Mouse (Mus musculus): ENCODE measurements around the gene Nhlrc2. TPM values are rescaled to one million over a fixed set of nuclear protein-coding genes. Genes with fewer than 3 reads are reported as not detected.

Gene Nhlrc2
- total RNA-seq, 2 experiments from 2014 or later: 12.8 to 16.3 TPM

DNA sequence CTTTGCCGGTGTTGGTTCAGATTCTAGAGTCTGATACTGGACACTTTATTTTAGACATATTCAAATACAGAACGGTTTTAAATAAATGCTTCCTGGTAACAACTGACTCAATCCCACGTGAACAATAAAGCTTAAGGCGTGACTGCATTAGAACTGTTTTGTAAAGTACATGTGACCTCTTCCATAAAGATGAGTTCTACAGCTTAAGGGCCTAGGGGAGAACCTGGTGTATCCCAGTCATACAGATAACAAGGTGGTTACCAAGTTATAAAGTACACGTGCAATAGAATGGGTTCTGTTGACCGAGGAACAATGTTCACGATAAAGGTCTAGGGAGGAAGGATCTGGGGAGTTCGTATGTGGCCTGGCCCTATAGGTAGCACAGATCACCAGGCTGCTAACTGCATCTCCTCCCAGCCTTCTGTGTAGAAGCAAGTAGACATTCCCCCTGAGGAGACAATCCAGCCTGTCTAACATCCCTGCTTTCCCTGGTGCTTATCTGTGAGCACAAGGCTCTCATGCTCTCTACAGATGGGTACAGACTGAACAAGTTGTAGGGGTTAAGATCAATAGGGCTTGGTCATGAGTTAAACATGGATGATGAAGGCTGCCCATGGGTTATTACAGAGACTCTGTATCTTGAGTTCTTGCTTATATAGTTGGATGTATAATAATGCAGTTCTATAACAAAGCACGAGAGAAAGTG is 14.5 kb downstream of the Nhlrc2 start:
- ATAC-seq (ENCODE audit: poor library complexity, severe bottlenecking): no peak

- ATAC-seq (ENCODE audit: poor library complexity, severe bottlenecking): no peak
Measured at GRCm38 (mm10) chr19:56563469-56563868, 15.4 kb downstream of the Nhlrc2 start.

GRCm38 (mm10) chr19:56565358-56565757 is 17.3 kb downstream of the Nhlrc2 start:
- no peak for ATAC-seq (ENCODE audit: poor library complexity, severe bottlenecking)

GRCm38 (mm10) chr19:56566041-56566440 is 18.0 kb downstream of the Nhlrc2 start:
- ATAC-seq (ENCODE audit: poor library complexity, severe bottlenecking): peak; percentile 95

- no peak for ATAC-seq (ENCODE audit: poor library complexity, severe bottlenecking)
Measured at GRCm38 (mm10) chr19:56566940-56567339, 18.9 kb downstream of the Nhlrc2 start.

- no peak for ATAC-seq (ENCODE audit: poor library complexity, severe bottlenecking)
Measured at GRCm38 (mm10) chr19:56570781-56571180, 22.7 kb downstream of the Nhlrc2 start.

DNA sequence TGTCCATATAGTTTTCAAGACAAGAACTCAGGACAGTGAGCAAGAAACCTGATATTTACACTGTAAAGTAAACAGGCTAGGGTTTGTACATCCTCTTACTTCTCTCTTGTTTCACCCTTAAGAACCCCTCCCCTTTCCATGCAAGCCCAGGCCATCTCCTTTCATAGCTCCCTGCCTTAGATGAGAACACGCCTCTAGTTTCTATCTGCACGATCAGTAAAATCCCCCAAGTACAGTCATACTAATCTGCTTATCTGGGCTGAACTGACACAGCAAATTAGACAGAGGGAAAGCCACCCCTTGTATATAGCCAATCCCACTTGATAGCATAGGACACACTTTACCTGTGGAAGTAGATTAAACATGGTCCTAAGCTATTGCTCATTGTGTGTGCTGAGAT is 23.2 kb downstream of the Nhlrc2 start:
- no peak for ATAC-seq (ENCODE audit: poor library complexity, severe bottlenecking)

DNA sequence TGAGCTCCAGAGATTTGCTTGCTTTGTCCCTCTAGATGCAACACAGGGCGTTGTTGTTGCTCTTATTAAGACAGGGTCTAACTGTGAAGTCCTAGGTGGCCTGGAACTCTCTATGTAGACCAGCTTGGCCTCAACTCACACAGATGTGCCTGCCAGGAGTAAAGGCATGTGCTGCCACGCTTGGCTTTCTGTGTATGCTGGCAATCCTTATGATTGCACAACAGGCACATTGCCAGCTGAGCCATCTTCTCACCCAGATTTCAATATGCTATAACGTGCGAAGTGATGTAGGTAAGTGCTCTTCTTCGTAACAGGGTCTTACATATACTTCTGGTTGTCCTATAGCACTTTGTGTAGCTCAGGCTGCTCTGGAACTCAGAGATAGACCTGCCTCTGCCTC is 23.9 kb downstream of the Nhlrc2 start:
- no peak for ATAC-seq (ENCODE audit: poor library complexity, severe bottlenecking)

DNA sequence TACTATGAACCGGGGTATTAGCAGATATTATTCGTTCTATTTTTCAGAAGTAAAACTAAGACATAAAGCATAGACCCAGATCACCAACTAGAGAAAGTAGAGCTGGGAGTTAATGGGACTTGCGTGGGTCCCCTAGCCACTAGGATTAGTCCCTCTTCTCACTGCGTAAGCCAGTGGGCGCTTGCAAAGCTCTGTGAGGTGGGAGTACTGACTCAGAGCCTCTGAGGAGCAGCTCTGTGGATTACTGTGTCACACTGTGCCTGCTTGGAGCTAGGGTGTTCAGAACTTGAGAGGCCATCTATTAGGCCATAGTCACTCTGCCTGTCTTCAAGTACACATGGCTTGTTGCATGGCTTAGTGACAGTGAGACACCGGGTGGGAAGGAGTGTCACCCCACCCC is 25.1 kb downstream of the Nhlrc2 start:
- no peak for ATAC-seq (ENCODE audit: poor library complexity, severe bottlenecking)

- ATAC-seq (ENCODE audit: poor library complexity, severe bottlenecking): no peak
Measured at GRCm38 (mm10) chr19:56577801-56578200, 29.7 kb downstream of the Nhlrc2 start.

- peak; percentile 40; the same call in 1 of the 2 replicates for ATAC-seq (ENCODE audit: poor library complexity, severe bottlenecking)
Measured at GRCm38 (mm10) chr19:56581981-56582380, 33.9 kb downstream of the Nhlrc2 start.

GRCm38 (mm10) chr19:56583785-56584184 is 35.7 kb downstream of the Nhlrc2 start:
- no peak for ATAC-seq (ENCODE audit: poor library complexity, severe bottlenecking)

GRCm38 (mm10) chr19:56584288-56584687 is 36.2 kb downstream of the Nhlrc2 start:
- no peak for ATAC-seq (ENCODE audit: poor library complexity, severe bottlenecking)

DNA sequence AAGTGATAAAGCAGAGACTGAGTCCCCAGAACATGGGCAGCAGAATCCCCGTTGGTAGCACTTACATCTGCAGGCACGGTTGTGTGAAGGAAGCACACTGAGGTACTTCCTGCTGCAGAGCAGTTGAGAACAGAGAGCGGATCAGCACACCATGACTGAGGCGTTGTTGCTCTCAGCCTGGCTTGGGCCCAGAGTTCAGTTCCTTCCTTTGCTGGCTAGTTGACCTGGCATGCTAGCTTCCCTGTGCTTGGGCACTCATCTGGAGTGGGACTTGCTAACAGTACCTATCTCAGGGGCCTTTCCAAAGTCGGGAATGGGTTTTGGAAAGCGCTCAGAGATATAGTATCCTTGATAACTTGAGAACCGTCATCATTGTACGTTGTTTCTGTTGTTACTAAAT is 38.3 kb downstream of the Nhlrc2 start:
- no peak for ATAC-seq (ENCODE audit: poor library complexity, severe bottlenecking)

DNA sequence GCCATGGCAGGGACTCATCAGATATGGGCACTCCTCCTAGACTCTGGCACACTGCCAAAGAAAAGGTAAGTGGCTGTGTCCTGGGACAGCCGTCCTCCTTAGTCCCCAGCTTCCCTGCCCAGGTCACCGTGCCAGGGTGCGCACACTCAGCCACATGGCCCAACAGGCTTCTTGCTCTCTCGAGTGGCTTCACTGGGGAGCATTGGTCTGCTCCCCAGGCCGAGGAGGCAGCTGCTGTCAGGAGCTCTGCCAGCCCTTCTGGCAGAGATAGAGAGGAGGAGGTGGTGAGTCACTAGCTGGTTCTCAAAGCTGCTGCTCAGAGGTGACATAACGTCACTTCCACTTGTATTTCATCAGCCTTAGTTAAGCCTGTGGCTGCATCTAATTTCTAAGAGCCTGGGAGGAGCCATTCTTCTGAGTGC is 40.2 kb downstream of the Nhlrc2 start:
- ATAC-seq (ENCODE audit: poor library complexity, severe bottlenecking): peak; percentile 85

DNA sequence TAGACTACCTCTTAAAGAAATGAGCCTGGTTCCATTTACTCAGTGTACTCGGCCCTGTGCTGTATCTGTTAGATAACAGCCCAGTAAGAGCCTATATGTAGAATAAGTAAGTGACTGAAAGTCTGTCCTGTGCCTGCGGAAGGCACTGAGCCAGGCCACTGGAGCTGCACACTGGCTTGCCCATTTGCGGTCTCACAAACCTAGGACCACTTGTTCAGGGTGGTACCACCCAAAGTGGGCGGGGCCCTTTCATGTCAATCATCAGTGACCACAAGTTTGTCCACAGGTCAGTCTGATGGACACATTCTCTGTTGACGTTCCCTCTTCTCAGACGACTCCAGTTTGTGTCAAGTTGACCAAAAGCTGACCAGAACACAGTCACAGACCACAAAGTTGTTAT is 40.9 kb downstream of the Nhlrc2 start:
- no peak for ATAC-seq (ENCODE audit: poor library complexity, severe bottlenecking)

GRCm38 (mm10) chr19:56589455-56589854 is 41.4 kb downstream of the Nhlrc2 start:
- ATAC-seq (ENCODE audit: poor library complexity, severe bottlenecking): no peak

GRCm38 (mm10) chr19:56590250-56590649 is 42.2 kb downstream of the Nhlrc2 start:
- no peak for ATAC-seq (ENCODE audit: poor library complexity, severe bottlenecking)

DNA sequence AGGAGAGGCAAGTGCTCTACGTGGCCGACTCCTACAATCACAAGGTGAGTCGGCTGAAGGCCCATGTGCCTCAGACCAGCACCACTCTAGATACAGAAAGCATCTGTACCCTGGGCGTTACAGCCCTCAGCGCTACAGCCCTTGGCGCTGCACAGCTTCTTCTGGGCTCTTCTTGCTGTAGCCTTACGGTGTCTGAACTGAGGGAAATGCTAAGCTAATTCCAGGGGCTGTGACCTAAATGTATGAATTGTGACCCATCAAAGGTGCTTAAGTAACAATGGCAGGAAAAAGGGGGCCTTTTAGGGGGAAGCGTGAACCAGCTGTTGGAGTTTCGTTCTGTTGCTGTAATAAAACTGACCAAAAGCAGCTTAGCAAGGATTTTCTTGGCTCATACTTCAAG is 44.4 kb downstream of the Nhlrc2 start:
- no peak for ATAC-seq (ENCODE audit: poor library complexity, severe bottlenecking)

DNA sequence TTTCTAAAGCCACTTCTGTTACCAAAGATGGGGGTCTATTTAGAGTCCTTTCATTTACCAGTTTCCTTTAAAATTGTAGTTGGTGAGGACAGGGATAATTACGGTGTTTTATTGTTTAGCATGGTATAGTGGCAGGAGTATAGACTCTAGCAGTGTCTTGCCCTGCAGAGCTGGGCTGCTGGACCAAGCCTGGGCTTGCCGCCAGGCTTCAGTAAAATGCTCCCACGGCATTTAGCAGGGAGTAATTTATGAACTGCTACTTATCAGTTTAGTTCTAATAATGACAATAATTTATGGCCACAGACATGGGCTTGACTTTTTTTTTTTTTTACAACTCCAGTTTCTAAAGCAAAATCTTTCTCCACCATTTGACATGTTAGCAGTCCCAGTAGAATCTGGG is 51.9 kb downstream of the Nhlrc2 start:
- ATAC-seq (ENCODE audit: poor library complexity, severe bottlenecking): no peak

DNA sequence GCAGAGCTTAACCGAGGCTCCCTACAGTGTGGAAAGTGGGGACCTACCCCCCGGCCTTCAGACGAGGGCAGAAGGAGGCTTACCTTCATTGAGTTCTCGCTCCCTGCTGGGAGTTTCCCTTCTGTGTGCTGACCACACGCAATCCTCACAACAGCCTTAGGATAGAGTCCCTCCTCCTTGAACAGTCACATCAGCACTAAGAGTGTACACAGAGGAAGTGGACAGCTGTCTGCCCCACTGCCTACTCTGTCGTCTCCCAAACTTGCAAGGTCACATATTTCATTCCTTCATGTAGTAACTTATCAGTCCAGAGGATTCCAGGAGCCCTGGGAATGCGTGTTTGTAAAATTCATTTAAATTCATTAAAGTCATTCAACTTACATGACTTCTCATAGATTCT is 52.7 kb downstream of the Nhlrc2 start:
- no peak for ATAC-seq (ENCODE audit: poor library complexity, severe bottlenecking)

DNA sequence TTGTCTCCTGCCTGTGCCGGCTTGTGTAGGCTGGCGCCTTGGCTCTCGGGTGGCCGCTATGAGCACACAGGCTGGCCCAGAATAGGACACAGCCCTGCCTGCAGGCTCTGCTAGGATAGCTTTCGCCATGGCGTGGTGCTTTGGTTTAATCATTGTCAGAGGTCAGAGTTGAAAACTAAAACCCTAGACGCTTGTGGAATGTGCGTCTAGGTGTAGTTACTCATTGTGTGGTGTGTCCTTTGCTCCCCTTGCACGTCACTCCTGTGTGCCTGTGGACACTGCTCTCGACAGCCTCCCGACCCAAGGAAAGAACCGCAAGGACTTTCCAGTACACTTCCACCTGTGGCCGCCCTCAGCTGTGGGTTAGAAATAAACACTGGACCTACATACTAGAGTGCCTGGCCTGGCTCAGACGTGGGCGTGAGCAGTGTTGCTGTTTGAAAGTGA is 53.9 kb downstream of the Nhlrc2 start:
- ATAC-seq (ENCODE audit: poor library complexity, severe bottlenecking): no peak

- ATAC-seq (ENCODE audit: poor library complexity, severe bottlenecking): no peak
Measured at GRCm38 (mm10) chr19:56608946-56609345, 60.9 kb downstream of the Nhlrc2 start.

All from megakaryocyte, adult 5-6 weeks (primary cell).